Mouse (Mus musculus): ENCODE data around the gene Agpat1.

- TF ChIP-seq CTCF (IDR thresholded peaks at IDR 0.05; ENCODE audit: low read depth): no peak
- TF ChIP-seq EP300 (optimal IDR thresholded peaks at IDR 0.05): no peak
Measured at GRCm38 (mm10) chr17:34604511-34605237, 612 bp downstream of the Agpat1 start.

Data from stomach, postnatal 0 days (tissue).